Mouse (Mus musculus): ENCODE data around the gene Mlc1. TPM values are rescaled to one million over a fixed set of nuclear protein-coding genes. Genes with fewer than 3 reads are reported as not detected.

The Mlc1 gene
- polyA plus RNA-seq, 1 experiment from 2014 or later = 0.40 TPM

DNA sequence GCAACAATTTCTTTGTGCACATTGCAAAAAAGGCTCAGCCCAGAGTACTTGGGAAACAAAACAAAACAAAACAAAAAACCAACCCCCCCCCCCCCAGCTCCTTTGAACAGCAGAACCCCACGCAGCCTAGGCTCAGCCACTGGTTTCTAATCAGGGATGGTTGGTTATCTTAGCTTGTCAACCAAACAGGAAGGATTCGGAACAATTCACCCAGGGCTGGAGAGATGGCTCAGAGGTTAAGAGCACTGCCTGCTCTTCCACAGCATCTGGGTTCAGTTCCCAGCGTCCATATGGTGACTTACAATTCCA, 285 bp upstream of the Mlc1 start:
- no peak overlapping the region for H3K9ac ChIP-seq
- no peak overlapping the region for H3K27ac ChIP-seq
- H3K9me3 ChIP-seq = no peaks in the 10 kb centered on the region
- WGBS = 77% methylated on average over 3 of the region's 3 CpGs
- no peaks in the 10 kb centered on the region for H3K4me1 ChIP-seq
- H3K4me3 ChIP-seq = no peak overlapping the region
- H3K27me3 ChIP-seq = no peaks in the 10 kb centered on the region
- no peak overlapping the region for H3K4me2 ChIP-seq
- no peaks in the 10 kb centered on the region for H3K36me3 ChIP-seq
- ATAC-seq (ENCODE audit: insufficient number of reproducible peaks, low FRiP score, low TSS enrichment, low read depth) = no peak

DNA sequence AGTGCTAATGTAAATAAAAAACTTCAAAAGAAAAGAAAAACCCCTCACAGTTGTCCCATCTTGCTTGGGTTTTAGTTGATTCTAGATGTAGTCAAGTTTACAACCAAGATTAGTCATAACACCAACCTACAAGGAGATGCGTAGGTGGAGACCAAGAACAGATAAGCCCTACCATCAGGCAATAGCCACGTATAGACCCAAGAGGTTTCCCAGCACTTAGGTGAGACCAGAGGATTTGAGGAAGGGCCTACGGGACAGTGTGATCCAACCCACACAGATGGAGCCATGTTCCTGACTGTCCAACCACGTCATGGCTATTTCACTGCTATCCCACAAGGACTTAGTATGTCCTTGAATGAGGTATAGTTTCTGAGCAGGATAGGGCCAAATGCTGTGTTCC, 6.5 kb downstream of the Mlc1 start:
- H3K4me2 ChIP-seq = no peak overlapping the region
- ATAC-seq (ENCODE audit: insufficient number of reproducible peaks, low FRiP score, low TSS enrichment, low read depth) = no peak
- no peak overlapping the region for H3K4me3 ChIP-seq
- no peaks in the 10 kb centered on the region for H3K9me3 ChIP-seq
- H3K4me1 ChIP-seq = no peaks in the 10 kb centered on the region
- H3K27me3 ChIP-seq = no peaks in the 10 kb centered on the region
- no peak overlapping the region for H3K9ac ChIP-seq
- WGBS = 86% methylated on average over 4 of the region's 4 CpGs
- no peaks in the 10 kb centered on the region for H3K36me3 ChIP-seq
- H3K27ac ChIP-seq = no peak overlapping the region

DNA sequence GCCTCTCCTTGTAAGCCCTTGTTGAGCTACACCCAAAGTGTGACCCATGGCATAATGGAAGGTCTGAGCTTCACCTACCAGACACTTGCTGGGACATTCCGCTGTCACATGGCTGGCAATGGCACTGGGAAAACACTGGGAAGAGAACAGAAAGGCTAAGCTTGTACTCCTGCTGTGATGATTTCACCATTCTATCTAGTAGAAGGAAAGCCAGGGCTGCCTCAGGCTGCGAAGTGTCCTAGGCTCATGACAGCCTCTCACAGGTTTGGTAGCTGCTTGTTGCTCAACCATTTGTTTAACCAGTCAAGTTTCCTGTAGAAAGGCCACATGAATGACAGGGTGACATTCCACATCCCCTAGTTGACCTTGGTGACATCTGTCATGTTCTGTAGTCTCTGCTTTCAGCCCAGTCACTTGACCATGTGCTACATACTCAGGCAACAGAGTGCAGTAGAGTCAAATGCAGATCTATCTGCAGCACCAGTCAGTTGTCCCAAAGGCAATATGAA, 14.7 kb downstream of the Mlc1 start:
- no peaks in the 10 kb centered on the region for H3K9me3 ChIP-seq

DNA sequence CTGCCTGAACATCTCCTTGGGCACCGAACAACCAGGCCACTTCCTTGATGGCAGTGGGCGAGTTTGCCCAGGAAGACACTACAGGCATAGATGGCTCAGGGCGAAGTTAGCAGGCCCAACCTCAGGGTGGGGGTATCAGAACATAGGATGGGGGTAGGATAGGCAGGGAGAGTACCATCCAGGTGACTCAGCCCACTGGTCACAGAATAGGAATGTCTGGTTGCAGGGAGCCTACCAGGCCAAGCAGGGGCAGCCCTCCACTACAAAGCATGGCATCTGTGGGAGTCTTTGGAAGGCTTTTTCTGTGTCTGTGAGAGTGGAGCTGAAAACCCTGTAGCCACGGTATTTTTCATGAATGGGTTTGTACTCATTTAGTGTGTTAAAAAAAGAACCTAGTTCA, 21.3 kb downstream of the Mlc1 start:
- H3K27ac ChIP-seq = no peak overlapping the region
- peaks cover 8% of the 10 kb centered on the region for H3K4me1 ChIP-seq
- no peak for ATAC-seq (ENCODE audit: insufficient number of reproducible peaks, low FRiP score, low TSS enrichment, low read depth)
- WGBS = 71% methylated on average over 4 of the region's 4 CpGs
- H3K9me3 ChIP-seq = no peaks in the 10 kb centered on the region
- no peak overlapping the region for H3K4me3 ChIP-seq
- no peak overlapping the region for H3K9ac ChIP-seq
- no peak overlapping the region for H3K4me2 ChIP-seq
- no peaks in the 10 kb centered on the region for H3K36me3 ChIP-seq
- peaks cover 34% of the 10 kb centered on the region for H3K27me3 ChIP-seq

More for the DNA sequence above, 14.7 kb downstream of the Mlc1 start:
- H3K36me3 ChIP-seq = no peaks in the 10 kb centered on the region
- no peak overlapping the region for H3K4me2 ChIP-seq
- WGBS = 83% methylated on average over 2 of the region's 2 CpGs
- 0 out of 2 replicates have a peak, but pooled peaks cover 4% of the 10 kb centered on the region for H3K27me3 ChIP-seq
- H3K4me3 ChIP-seq = no peak overlapping the region
- ATAC-seq (ENCODE audit: insufficient number of reproducible peaks, low FRiP score, low TSS enrichment, low read depth) = no peak
- H3K27ac ChIP-seq = no peak overlapping the region
- H3K9ac ChIP-seq = no peak overlapping the region
- H3K4me1 ChIP-seq = no peaks in the 10 kb centered on the region

GRCm38 (mm10) chr15:88955342-88955741, 23.5 kb downstream of the Mlc1 start:
- Histone ChIP-seq H3K9me3 (no peaks in the 10 kb centered on the region), H3K9ac (no peak overlapping the region), H3K4me3 (no peak overlapping the region), H3K4me1 (peaks cover 8% of the 10 kb centered on the region), H3K27me3 (peaks cover 34% of the 10 kb centered on the region), H3K27ac (no peak overlapping the region), H3K4me2 (no peak overlapping the region), H3K36me3 (no peaks in the 10 kb centered on the region)
- WGBS = 77% methylated on average over 6 of the region's 6 CpGs
- ATAC-seq (ENCODE audit: insufficient number of reproducible peaks, low FRiP score, low TSS enrichment, low read depth) = no peak

- Histone ChIP-seq H3K4me3 (peak within 1 kb of the TSS; percentile 39), H3K4me1 (peaks cover 8% of the 10 kb centered on the region), H3K27ac (no peak within 1 kb of the TSS), H3K4me2 (peak within 1 kb of the TSS; percentile 81), H3K9ac (peak within 1 kb of the TSS; percentile 20; the same call in 1 of the 2 replicates), H3K27me3 (peaks cover 34% of the 10 kb centered on the region), H3K36me3 (no peaks in the 10 kb centered on the region), H3K9me3 (no peaks in the 10 kb centered on the region)
- WGBS = 3% methylated on average over 52 of the region's 53 CpGs
- no peak; the same call in 1 of the 2 replicates for ATAC-seq (ENCODE audit: insufficient number of reproducible peaks, low FRiP score, low TSS enrichment, low read depth)
Observed at GRCm38 (mm10) chr15:88954368-88955072, 24.3 kb downstream of the Mlc1 start, which contains the start of gene Ttll8. TSS of gene Ttll8 (minus strand) at chr15:88954418.

DNA sequence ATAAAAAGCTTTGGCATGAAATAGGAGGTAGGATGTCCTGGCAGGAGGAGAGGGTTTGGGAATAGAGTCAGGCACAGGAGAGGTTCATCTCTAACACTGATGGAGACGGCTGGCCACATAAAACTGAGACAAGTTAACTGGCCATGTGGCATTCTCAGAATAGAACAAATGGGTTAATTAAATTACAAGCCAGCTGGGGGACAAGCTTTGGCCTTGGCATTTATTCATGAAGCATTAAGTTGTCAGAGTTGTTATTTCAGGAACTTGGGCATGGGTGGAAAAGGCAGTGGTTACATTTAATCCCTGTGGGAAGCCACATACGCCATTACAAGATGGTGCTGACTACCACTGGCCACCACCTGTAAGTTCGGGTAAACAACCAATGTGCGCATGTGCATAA, 27.6 kb downstream of the Mlc1 start:
- H3K9me3 ChIP-seq = no peaks in the 10 kb centered on the region
- no peak for ATAC-seq (ENCODE audit: insufficient number of reproducible peaks, low FRiP score, low TSS enrichment, low read depth)
- no peak overlapping the region for H3K27ac ChIP-seq
- H3K4me1 ChIP-seq = peaks cover 8% of the 10 kb centered on the region
- no peak overlapping the region for H3K9ac ChIP-seq
- H3K36me3 ChIP-seq = no peaks in the 10 kb centered on the region
- H3K4me2 ChIP-seq = no peak overlapping the region
- H3K4me3 ChIP-seq = no peak overlapping the region
- H3K27me3 ChIP-seq = peaks cover 26% of the 10 kb centered on the region
- 72% methylated on average over 4 of the region's 4 CpGs for WGBS

GRCm38 (mm10) chr15:88946851-88947250, 32.0 kb downstream of the Mlc1 start:
- WGBS = 29% methylated on average over 6 of the region's 6 CpGs
- no peak overlapping the region for H3K4me2 ChIP-seq
- no peak overlapping the region for H3K27ac ChIP-seq
- ATAC-seq (ENCODE audit: insufficient number of reproducible peaks, low FRiP score, low TSS enrichment, low read depth) = no peak
- no peaks in the 10 kb centered on the region for H3K9me3 ChIP-seq
- no peaks in the 10 kb centered on the region for H3K4me1 ChIP-seq
- no peak overlapping the region for H3K9ac ChIP-seq
- no peaks in the 10 kb centered on the region for H3K36me3 ChIP-seq
- H3K4me3 ChIP-seq = no peak overlapping the region
- H3K27me3 ChIP-seq = no peaks in the 10 kb centered on the region

DNA sequence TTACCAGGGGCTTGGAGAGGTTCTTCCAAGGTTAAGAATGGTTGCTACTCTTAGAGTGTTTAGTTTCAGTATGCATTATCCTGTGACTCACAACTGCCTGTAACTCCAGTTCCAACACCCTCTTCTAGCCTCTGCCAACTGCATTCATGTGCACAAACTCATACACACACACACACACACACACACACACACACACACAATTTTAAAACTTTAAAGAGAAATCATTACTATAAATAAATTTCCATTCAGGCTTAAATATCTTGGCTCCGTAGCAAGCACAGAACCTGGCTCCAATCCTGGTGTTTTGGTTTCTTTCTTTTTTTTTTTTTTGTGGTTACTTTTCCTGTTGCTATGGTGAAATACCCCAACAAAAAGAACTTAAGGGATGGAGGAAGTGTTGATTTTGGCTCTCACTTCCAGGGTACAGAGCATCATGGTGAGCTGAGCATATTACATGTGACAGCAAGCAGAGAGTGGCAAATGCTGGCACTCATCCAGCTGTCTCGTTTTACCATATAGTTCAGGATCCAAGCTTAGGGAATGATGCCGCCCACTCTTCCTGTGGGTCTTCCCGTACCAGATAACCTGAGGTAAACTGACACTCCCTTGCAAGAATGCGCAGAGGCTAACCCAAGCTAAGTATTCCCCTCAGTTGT, 34.8 kb downstream of the Mlc1 start:
- Histone ChIP-seq H3K4me2 (no peak overlapping the region), H3K9me3 (no peaks in the 10 kb centered on the region), H3K27me3 (no peaks in the 10 kb centered on the region), H3K36me3 (no peaks in the 10 kb centered on the region), H3K4me3 (no peak overlapping the region), H3K9ac (no peak overlapping the region), H3K4me1 (no peaks in the 10 kb centered on the region), H3K27ac (no peak overlapping the region)
- ATAC-seq (ENCODE audit: insufficient number of reproducible peaks, low FRiP score, low TSS enrichment, low read depth) = no peak
- WGBS = 67% methylated on average over 5 of the region's 5 CpGs

- ATAC-seq (ENCODE audit: insufficient number of reproducible peaks, low FRiP score, low TSS enrichment, low read depth) = no peak
- H3K27me3 ChIP-seq = no peaks in the 10 kb centered on the region
- no peak overlapping the region for H3K27ac ChIP-seq
- H3K4me1 ChIP-seq = no peaks in the 10 kb centered on the region
- H3K9me3 ChIP-seq = no peaks in the 10 kb centered on the region
- H3K4me2 ChIP-seq = no peak overlapping the region
- H3K9ac ChIP-seq = no peak overlapping the region
- 77% methylated on average over 5 of the region's 5 CpGs for WGBS
- H3K36me3 ChIP-seq = no peaks in the 10 kb centered on the region
- H3K4me3 ChIP-seq = no peak overlapping the region
Observed at GRCm38 (mm10) chr15:88942783-88943182, 36.0 kb downstream of the Mlc1 start.

DNA sequence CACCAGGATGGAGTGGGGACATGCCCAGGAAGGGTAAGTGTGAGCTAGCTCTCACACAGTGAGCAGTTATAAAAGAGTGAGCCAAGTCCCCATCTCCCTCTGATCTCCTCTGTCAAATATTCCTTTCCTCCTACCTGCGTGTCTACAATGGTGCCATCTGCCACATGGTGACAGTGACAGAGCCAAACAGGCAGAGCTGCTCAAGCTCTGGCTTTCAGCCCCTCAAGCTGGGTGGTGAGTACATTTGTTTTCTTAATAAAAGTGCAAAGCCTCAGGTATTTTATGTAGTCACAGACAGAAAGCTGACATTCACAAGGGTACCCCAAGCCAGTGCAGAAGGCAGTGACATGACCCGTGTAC, 41.5 kb downstream of the Mlc1 start:
- 71% methylated on average over 2 of the region's 2 CpGs for WGBS
- no peaks in the 10 kb centered on the region for H3K27me3 ChIP-seq
- no peak overlapping the region for H3K4me3 ChIP-seq

GRCm38 (mm10) chr15:88936619-88937290, 42.1 kb downstream of the Mlc1 start:
- Histone ChIP-seq H3K4me3 (no peak overlapping the region), H3K9ac (no peak overlapping the region), H3K36me3 (no peaks in the 10 kb centered on the region), H3K4me1 (no peaks in the 10 kb centered on the region), H3K27ac (no peak overlapping the region), H3K4me2 (no peak overlapping the region), H3K9me3 (no peaks in the 10 kb centered on the region), H3K27me3 (no peaks in the 10 kb centered on the region)
- WGBS = 63% methylated on average over 6 of the region's 6 CpGs
- ATAC-seq (ENCODE audit: insufficient number of reproducible peaks, low FRiP score, low TSS enrichment, low read depth) = no peak

More for the DNA sequence above, 41.5 kb downstream of the Mlc1 start:
- Histone ChIP-seq H3K27ac (no peak overlapping the region), H3K9me3 (no peaks in the 10 kb centered on the region), H3K9ac (no peak overlapping the region), H3K36me3 (no peaks in the 10 kb centered on the region), H3K4me2 (no peak overlapping the region), H3K4me1 (no peaks in the 10 kb centered on the region)
- ATAC-seq (ENCODE audit: insufficient number of reproducible peaks, low FRiP score, low TSS enrichment, low read depth) = no peak

All from limb, embryonic 15.5 days (tissue).